Mouse (Mus musculus) layer of hippocampus, adult 11-12 months (tissue): Measurements from ENCODE around the gene Zfyve28.

ENCODE experiments used
- DNase-seq: peaks from one replicate; pipeline ENCODE4 v3.0.0; 2022; ENCODE audit warnings: low spot score

Gene Zfyve28

GRCm38 (mm10) chr5:34176691-34177090, 111.6 kb downstream of the Zfyve28 start:
- peak; percentile 5 for DNase-seq

GRCm38 (mm10) chr5:34175403-34175694, 112.9 kb downstream of the Zfyve28 start:
- no peak for DNase-seq

- DNase-seq: peak; percentile 2
Measured at GRCm38 (mm10) chr5:34174550-34175402, 113.5 kb downstream of the Zfyve28 start.

GRCm38 (mm10) chr5:34174021-34174420, 114.2 kb downstream of the Zfyve28 start:
- DNase-seq: no peak

- DNase-seq: peak; percentile 32
Measured at GRCm38 (mm10) chr5:34170726-34171125, 117.5 kb downstream of the Zfyve28 start.

GRCm38 (mm10) chr5:34169954-34170353, 118.3 kb downstream of the Zfyve28 start:
- no peak for DNase-seq

GRCm38 (mm10) chr5:34168950-34169891, 119.0 kb downstream of the Zfyve28 start, which contains the start of the genes Poln and Haus3:
Gene Poln (minus strand): TSS chr5:34169448.
Gene Haus3 (minus strand): TSS chr5:34169527.
- DNase-seq: peak; percentile 98

GRCm38 (mm10) chr5:34167857-34168256, 120.4 kb downstream of the Zfyve28 start:
- no peak for DNase-seq

GRCm38 (mm10) chr5:34165793-34166192, 122.5 kb downstream of the Zfyve28 start:
- DNase-seq: no peak

GRCm38 (mm10) chr5:34148476-34148875, 139.8 kb downstream of the Zfyve28 start:
- no peak for DNase-seq

GRCm38 (mm10) chr5:34147554-34147953, 140.7 kb downstream of the Zfyve28 start:
- no peak for DNase-seq
